Mouse (Mus musculus) megakaryocyte, embryonic 14.5 days (primary cell): ENCODE data around the gene 6030468B19Rik.

ENCODE experiments used
- FLI1 ChIP-seq: IDR thresholded peaks from 2 replicates; pipeline ENCODE4 v1.6.1; 2012; ENCODE audit warnings: low read length, inconsistent platforms, mixed read lengths
- GATA1 ChIP-seq: IDR thresholded peaks from 3 replicates; pipeline ENCODE4 v1.6.1; 2012; ENCODE audit warnings: mixed read lengths, low read length, inconsistent platforms, borderline replicate concordance

GRCm38 (mm10) chr11:117799174-117799573, 1.7 kb downstream of the 6030468B19Rik start:
- TF ChIP-seq GATA1 (no peak), FLI1 (no peak)
